Mouse (Mus musculus): Measurements from ENCODE around the gene Mdp1. TPM values are rescaled to one million over a fixed set of nuclear protein-coding genes. Genes with fewer than 3 reads are reported as not detected.

The Mdp1 gene
- polyA plus RNA-seq (2015; fragmentation: Nextera tagmentation; extraction: Ambion mirVana), result 63.5 and 71.3 TPM in 2 replicates

DNA sequence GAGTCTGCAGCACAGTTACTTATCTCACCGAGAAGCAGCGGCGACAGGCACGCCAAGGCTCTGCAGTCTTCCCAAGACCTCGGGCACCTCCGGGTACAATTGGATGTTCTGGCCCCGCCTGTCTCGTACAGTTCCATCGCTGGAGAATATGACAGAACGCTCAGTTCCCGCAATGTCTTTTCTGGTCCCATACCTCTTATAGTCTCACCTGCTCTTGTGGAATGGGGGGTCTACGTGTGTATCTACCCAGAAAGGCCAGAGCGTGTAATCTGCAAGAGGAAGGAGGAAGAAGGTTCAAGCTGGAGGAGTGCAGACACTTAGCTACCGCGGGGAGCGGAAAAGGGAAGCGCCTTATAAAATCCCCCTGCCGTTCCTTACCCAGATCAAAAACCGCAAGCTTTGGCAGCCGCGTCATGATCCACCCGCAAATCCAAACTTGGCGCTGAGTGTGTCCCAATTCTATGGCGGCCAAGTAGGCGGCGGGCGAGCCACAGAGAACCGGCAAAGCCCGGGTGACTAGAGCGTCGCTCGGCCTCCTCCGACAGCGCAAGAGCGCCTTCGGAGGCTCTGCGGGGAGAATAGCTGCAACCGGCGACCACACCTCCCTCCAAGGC, at the start of gene Mdp1:
TSS of gene Mdp1 (minus strand) at position 549 of the 614 bp plus-strand sequence.
- under 1% methylated on average over 39 of the region's 39 CpGs for WGBS
- Histone ChIP-seq H3K4me3 (replicated peaks; ENCODE audit: low read length) (peak within 1 kb of the TSS; percentile 65), H3K9me3 (ENCODE audit: control insufficient read depth, low read length) (no peaks in the 10 kb centered on the region)

DNA sequence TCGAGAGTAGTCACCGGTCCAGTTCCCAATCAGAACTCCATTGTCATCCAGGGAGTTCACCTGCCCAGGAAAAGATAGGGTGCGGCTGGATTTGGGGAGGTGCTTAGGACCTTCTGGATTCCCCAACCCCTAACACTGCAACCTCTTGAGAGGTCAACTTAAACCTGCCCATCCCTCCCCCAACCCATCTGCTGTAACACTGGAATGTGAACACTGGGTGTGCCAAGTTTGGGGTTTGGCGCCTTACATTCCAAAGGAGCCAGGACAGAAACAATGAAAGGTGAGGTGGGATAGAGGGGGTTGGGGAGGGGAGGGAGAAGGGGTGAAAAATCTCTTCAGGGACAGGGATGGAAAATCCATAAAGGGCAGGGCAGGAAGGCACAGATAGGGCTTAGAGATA, 49.2 kb upstream of the Mdp1 start:
- H3K9me3 ChIP-seq (ENCODE audit: control insufficient read depth, low read length), result no peaks in the 10 kb centered on the region
- 88% methylated on average over 4 of the region's 4 CpGs for WGBS
- no peak overlapping the region for H3K4me3 ChIP-seq (replicated peaks; ENCODE audit: low read length)
- H3K9ac ChIP-seq (replicated peaks; ENCODE audit: low read depth, low read length), result no peak overlapping the region
- H3K36me3 ChIP-seq (ENCODE audit: control insufficient read depth, insufficient read depth), result no peaks in the 10 kb centered on the region
- no peak overlapping the region for H3K4me2 ChIP-seq (ENCODE audit: low read length)
- H3K27ac ChIP-seq (ENCODE audit: low read length), result no peak overlapping the region
- ATAC-seq, result no peak
- H3K27me3 ChIP-seq (replicated peaks; ENCODE audit: control insufficient read depth, insufficient read depth, low read length), result peaks cover 2% of the 10 kb centered on the region; the same call in 1 of the 2 replicates
- no peaks in the 10 kb centered on the region for H3K4me1 ChIP-seq (replicated peaks; ENCODE audit: control insufficient read depth, insufficient read depth, low read length)

More for the DNA sequence above, at the start of gene Mdp1:
- Histone ChIP-seq H3K4me1 (replicated peaks; ENCODE audit: control insufficient read depth, insufficient read depth, low read length) (peaks cover 9% of the 10 kb centered on the region), H3K36me3 (ENCODE audit: control insufficient read depth, insufficient read depth) (peaks cover 8% of the 10 kb centered on the region; the same call in 1 of the 2 replicates), H3K27me3 (replicated peaks; ENCODE audit: control insufficient read depth, insufficient read depth, low read length) (no peaks in the 10 kb centered on the region), H3K9ac (replicated peaks; ENCODE audit: low read depth, low read length) (peak within 1 kb of the TSS; percentile 69), H3K4me2 (ENCODE audit: low read length) (peak within 1 kb of the TSS; percentile 69), H3K27ac (ENCODE audit: low read length) (peak within 1 kb of the TSS; percentile 71)
- peak; percentile 97 for ATAC-seq

DNA sequence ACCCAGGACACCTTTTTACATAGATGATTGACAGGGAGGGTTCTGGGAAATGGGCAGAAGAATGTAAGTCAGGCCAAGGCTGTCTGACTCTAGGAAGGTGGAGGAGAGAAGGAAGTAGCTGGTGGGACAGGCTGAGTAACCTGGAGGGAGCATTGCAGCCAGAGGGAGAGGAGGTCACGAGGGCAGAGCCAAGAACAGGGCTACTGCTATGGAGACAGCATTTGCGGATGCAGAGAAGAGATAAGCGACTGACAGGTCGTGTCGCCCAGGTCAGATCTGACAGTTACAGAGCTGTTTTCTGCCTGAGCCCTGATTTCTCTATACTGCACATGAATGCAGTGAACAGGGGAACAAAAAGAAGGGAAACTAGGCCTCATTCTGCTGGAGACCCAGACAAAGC, 47.1 kb upstream of the Mdp1 start:
- no peak overlapping the region for H3K4me3 ChIP-seq (replicated peaks; ENCODE audit: low read length)
- H3K27me3 ChIP-seq (replicated peaks; ENCODE audit: control insufficient read depth, insufficient read depth, low read length), result no peaks in the 10 kb centered on the region
- no peaks in the 10 kb centered on the region for H3K9me3 ChIP-seq (ENCODE audit: control insufficient read depth, low read length)
- no peak for ATAC-seq
- no peaks in the 10 kb centered on the region for H3K4me1 ChIP-seq (replicated peaks; ENCODE audit: control insufficient read depth, insufficient read depth, low read length)
- H3K27ac ChIP-seq (ENCODE audit: low read length), result no peak overlapping the region
- WGBS, result 86% methylated on average over 5 of the region's 5 CpGs
- no peak overlapping the region for H3K4me2 ChIP-seq (ENCODE audit: low read length)
- H3K9ac ChIP-seq (replicated peaks; ENCODE audit: low read depth, low read length), result no peak overlapping the region
- no peaks in the 10 kb centered on the region for H3K36me3 ChIP-seq (ENCODE audit: control insufficient read depth, insufficient read depth)

DNA sequence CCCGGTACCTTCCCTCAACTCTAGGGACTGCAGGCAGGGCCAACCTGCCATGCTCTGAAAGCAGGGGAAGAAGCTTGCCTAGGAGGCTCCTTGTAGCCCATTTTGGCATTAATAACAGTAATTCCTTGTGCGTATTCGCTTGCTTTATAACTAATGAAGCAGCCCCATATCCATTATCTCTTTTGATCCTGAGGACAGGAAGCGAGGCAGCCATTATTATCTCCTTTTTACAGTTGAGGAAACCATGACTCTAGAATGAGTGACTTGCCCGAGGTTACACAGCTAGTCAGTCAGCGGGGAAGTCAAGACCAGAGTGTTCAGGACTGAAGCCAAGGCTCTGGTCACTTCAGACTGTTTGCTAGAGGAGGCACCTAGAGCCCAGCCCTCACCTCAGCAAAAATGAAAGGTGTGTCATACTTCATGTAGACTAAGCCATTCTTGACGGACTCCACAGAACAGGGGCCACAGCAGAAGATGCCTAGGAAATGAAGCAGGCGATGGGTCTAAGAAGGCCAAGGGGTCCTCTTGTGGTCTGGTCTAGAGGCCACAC, 45.8 kb upstream of the Mdp1 start:
- no peaks in the 10 kb centered on the region for H3K27me3 ChIP-seq (replicated peaks; ENCODE audit: control insufficient read depth, insufficient read depth, low read length)
- H3K9me3 ChIP-seq (ENCODE audit: control insufficient read depth, low read length), result no peaks in the 10 kb centered on the region
- H3K9ac ChIP-seq (replicated peaks; ENCODE audit: low read depth, low read length), result no peak overlapping the region
- H3K36me3 ChIP-seq (ENCODE audit: control insufficient read depth, insufficient read depth), result no peaks in the 10 kb centered on the region
- WGBS, result 89% methylated on average over 8 of the region's 8 CpGs
- no peaks in the 10 kb centered on the region for H3K4me1 ChIP-seq (replicated peaks; ENCODE audit: control insufficient read depth, insufficient read depth, low read length)
- H3K4me2 ChIP-seq (ENCODE audit: low read length), result no peak overlapping the region
- H3K4me3 ChIP-seq (replicated peaks; ENCODE audit: low read length), result no peak overlapping the region
- H3K27ac ChIP-seq (ENCODE audit: low read length), result no peak overlapping the region
- ATAC-seq, result no peak

DNA sequence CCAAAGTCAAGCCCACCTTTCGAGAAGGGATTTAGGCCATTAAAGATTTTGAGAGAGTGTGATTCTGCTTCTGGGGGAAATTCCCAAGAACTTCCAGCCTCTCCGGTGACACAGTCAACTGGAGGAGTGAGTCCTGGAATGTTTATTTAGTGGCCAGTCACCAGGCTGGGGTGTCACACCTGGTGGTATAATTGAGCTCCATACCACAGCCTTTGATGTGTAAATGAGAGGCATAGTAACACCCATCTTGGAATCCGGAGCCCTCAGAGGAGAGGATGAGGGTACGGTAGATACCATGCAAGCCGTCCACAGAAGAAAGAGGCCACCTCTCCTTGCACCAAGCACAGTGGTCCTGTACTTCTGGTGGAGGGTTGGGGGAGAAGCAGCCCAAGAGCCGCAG, 42.5 kb upstream of the Mdp1 start:
- H3K36me3 ChIP-seq (ENCODE audit: control insufficient read depth, insufficient read depth), result no peaks in the 10 kb centered on the region
- H3K9me3 ChIP-seq (ENCODE audit: control insufficient read depth, low read length), result no peaks in the 10 kb centered on the region
- H3K27ac ChIP-seq (ENCODE audit: low read length), result no peak overlapping the region
- ATAC-seq, result no peak
- H3K27me3 ChIP-seq (replicated peaks; ENCODE audit: control insufficient read depth, insufficient read depth, low read length), result no peaks in the 10 kb centered on the region
- WGBS, result 67% methylated on average over 6 of the region's 6 CpGs
- no peaks in the 10 kb centered on the region for H3K4me1 ChIP-seq (replicated peaks; ENCODE audit: control insufficient read depth, insufficient read depth, low read length)
- no peak overlapping the region for H3K4me2 ChIP-seq (ENCODE audit: low read length)
- no peak overlapping the region for H3K9ac ChIP-seq (replicated peaks; ENCODE audit: low read depth, low read length)
- H3K4me3 ChIP-seq (replicated peaks; ENCODE audit: low read length), result no peak overlapping the region

DNA sequence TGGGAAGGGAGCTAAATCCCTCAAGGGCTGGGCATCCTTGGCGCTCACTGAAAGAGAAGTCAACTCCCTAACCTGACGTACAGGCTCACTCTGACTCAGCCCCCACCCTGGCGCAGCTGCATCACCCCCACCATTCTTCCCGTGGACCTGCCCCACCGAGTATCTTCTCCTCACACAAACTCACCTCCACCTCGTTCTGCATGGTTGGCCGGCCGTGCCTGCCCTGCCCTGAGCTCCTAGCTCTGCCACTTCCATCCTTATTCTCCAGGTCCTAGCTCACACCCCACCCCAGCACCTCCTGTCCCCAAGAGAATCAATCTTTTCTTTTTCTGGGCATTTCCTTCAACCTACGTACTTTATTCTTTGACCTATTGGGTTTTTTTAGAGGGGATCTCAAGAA, 40.8 kb upstream of the Mdp1 start:
- no peaks in the 10 kb centered on the region for H3K27me3 ChIP-seq (replicated peaks; ENCODE audit: control insufficient read depth, insufficient read depth, low read length)
- H3K27ac ChIP-seq (ENCODE audit: low read length), result no peak overlapping the region
- no peaks in the 10 kb centered on the region for H3K9me3 ChIP-seq (ENCODE audit: control insufficient read depth, low read length)
- ATAC-seq, result no peak
- no peaks in the 10 kb centered on the region for H3K36me3 ChIP-seq (ENCODE audit: control insufficient read depth, insufficient read depth)
- no peak overlapping the region for H3K4me3 ChIP-seq (replicated peaks; ENCODE audit: low read length)
- no peak overlapping the region for H3K9ac ChIP-seq (replicated peaks; ENCODE audit: low read depth, low read length)
- no peak overlapping the region for H3K4me2 ChIP-seq (ENCODE audit: low read length)
- 59% methylated on average over 9 of the region's 9 CpGs for WGBS
- no peaks in the 10 kb centered on the region for H3K4me1 ChIP-seq (replicated peaks; ENCODE audit: control insufficient read depth, insufficient read depth, low read length)

DNA sequence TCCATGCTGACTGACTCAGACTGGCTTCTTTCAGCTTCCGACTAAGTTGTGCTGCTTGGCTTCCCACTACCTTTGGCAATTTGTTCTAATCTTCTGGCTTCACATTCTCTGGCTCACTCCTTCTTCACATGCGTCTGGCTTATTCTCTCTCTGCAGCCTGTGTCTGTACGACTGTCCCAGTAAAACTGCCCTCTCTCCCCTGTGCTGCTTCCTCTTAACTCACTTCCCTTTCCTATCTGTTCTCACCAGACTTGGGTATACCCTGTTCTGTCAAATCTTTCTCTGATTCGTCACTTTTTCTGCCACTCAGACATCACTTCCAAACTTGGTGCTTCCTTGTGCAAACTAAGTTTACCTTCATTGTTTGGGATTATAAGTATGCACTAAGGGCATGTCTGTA, 36.9 kb upstream of the Mdp1 start:
- H3K27me3 ChIP-seq (replicated peaks; ENCODE audit: control insufficient read depth, insufficient read depth, low read length), result no peaks in the 10 kb centered on the region
- no peak for ATAC-seq
- H3K36me3 ChIP-seq (ENCODE audit: control insufficient read depth, insufficient read depth), result no peaks in the 10 kb centered on the region
- no peaks in the 10 kb centered on the region for H3K9me3 ChIP-seq (ENCODE audit: control insufficient read depth, low read length)
- WGBS, result 83% methylated on average over 4 of the region's 4 CpGs
- H3K27ac ChIP-seq (ENCODE audit: low read length), result no peak overlapping the region
- no peak overlapping the region for H3K4me3 ChIP-seq (replicated peaks; ENCODE audit: low read length)
- H3K4me2 ChIP-seq (ENCODE audit: low read length), result no peak overlapping the region
- no peak overlapping the region for H3K9ac ChIP-seq (replicated peaks; ENCODE audit: low read depth, low read length)
- no peaks in the 10 kb centered on the region for H3K4me1 ChIP-seq (replicated peaks; ENCODE audit: control insufficient read depth, insufficient read depth, low read length)

DNA sequence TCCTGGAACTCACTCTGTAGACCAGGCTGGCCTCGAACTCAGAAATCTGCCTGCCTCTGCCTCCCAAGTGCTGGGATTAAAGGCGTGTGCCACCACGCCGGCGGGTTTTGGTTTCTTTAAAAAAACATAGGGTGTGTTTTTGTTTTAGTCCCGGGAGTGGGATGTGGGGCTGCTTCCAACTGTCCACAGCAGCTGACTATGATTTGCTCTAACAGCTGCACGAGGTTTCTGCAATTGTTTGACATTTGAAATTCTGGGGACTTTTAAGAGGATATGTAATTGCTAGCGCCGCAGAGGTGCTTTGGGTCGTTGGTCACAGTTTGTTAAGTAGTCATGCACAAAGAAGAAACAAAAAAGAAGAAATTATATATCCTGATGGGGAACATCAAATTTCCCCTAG, 29.1 kb upstream of the Mdp1 start:
- Histone ChIP-seq H3K4me3 (replicated peaks; ENCODE audit: low read length) (no peak overlapping the region), H3K36me3 (ENCODE audit: control insufficient read depth, insufficient read depth) (no peaks in the 10 kb centered on the region), H3K9ac (replicated peaks; ENCODE audit: low read depth, low read length) (no peak overlapping the region), H3K27ac (ENCODE audit: low read length) (no peak overlapping the region), H3K27me3 (replicated peaks; ENCODE audit: control insufficient read depth, insufficient read depth, low read length) (no peaks in the 10 kb centered on the region), H3K9me3 (ENCODE audit: control insufficient read depth, low read length) (no peaks in the 10 kb centered on the region), H3K4me2 (ENCODE audit: low read length) (no peak overlapping the region), H3K4me1 (replicated peaks; ENCODE audit: control insufficient read depth, insufficient read depth, low read length) (no peaks in the 10 kb centered on the region)
- WGBS, result 88% methylated on average over 10 of the region's 10 CpGs
- no peak for ATAC-seq

DNA sequence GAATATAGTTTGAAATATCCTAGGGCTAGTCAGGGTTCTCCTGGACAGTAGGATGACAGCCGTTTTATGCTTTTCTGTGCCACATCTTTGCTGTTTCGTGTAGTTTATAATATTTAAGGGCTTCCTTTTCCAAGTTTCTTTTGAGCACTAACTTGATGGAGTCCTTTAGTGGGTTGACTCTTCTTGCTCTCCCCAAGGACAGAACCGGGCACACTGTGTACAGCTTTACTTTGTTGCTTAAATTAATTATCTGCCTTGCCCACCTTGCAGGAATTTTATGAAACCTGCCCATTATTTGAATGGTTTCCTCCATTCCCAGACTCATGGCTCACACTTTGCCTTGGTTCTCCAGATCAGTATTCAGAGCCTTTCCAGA, 21.8 kb upstream of the Mdp1 start:
- peak; percentile 34 for ATAC-seq
- Histone ChIP-seq H3K9me3 (ENCODE audit: control insufficient read depth, low read length) (no peaks in the 10 kb centered on the region), H3K27me3 (replicated peaks; ENCODE audit: control insufficient read depth, insufficient read depth, low read length) (no peaks in the 10 kb centered on the region), H3K4me3 (replicated peaks; ENCODE audit: low read length) (peak overlapping the region; percentile 80), H3K4me1 (replicated peaks; ENCODE audit: control insufficient read depth, insufficient read depth, low read length) (peaks cover 10% of the 10 kb centered on the region), H3K27ac (ENCODE audit: low read length) (peak overlapping the region; percentile 34; the same call in 1 of the 2 replicates), H3K36me3 (ENCODE audit: control insufficient read depth, insufficient read depth) (peaks cover 14% of the 10 kb centered on the region), H3K4me2 (ENCODE audit: low read length) (peak overlapping the region; percentile 90), H3K9ac (replicated peaks; ENCODE audit: low read depth, low read length) (peak overlapping the region; percentile 73)
- WGBS, result 10% methylated on average over 3 of the region's 3 CpGs
